Mouse (Mus musculus): ENCODE results near the gene Bdkrb2.

GRCm38 (mm10) chr12:105526186-105526585 lies 36.8 kb upstream of the Bdkrb2 start:
- TF ChIP-seq POLR2A (IDR thresholded peaks at IDR 0.05; ENCODE audit: low read depth, low read length) (no peak), CTCF (IDR thresholded peaks at IDR 0.05; ENCODE audit: extremely low read depth, insufficient read length, insufficient replicate concordance, low read depth, low read length) (no peak)

All from small intestine, adult 2 months (tissue).